Mouse (Mus musculus) liver, adult 2 months (tissue): ENCODE measurements at regions not wholly inside any gene's neighbourhood (a gene's known extent, or its start where the extent isn't known, plus 50 kb on each side); places are given as distances from the start of the nearest gene placed in this dataset.

ENCODE experiments used
- CTCF ChIP-seq: fragments of 200-500 bp; IDR thresholded peaks from 2 replicates; pipeline ENCODE4 v1.5.1; 2011; ENCODE audit warnings: low read depth, low read length, control low read depth
- POLR2A ChIP-seq: fragments of 200-500 bp; IDR thresholded peaks from 2 replicates; pipeline ENCODE4 v1.6.1; 2011; ENCODE audit warnings: low read length, control low read depth; ENCODE audit not compliant: insufficient read depth; ENCODE audit errors: extremely low read depth

- TF ChIP-seq CTCF (no peak), POLR2A (no peak)
Observed at GRCm38 (mm10) chr14:46661118-46661791, 99.1 kb upstream of the Cdkn3 start.
